Mouse (Mus musculus) heart, adult 2 months (tissue): ENCODE results near the gene Pde8b. TPM values are rescaled to one million over a fixed set of nuclear protein-coding genes. Genes with fewer than 3 reads are reported as not detected.

ENCODE experiments used
- DNase-seq, 2 experiments: peaks; one replicate each; pipeline ENCODE4 v3.0.0; 2021
- H3K27ac ChIP-seq: fragments of 200-600 bp; 2 replicates; pipeline ENCODE4 v1.8.1; 2022
- H3K27me3 ChIP-seq: fragments of 200-500 bp; 2 replicates; pipeline ENCODE4 v1.6.1; 2012; ENCODE audit warnings: mild to moderate bottlenecking, low read length, inconsistent platforms, mixed read lengths; ENCODE audit not compliant: control insufficient read depth, insufficient read depth
- H3K36me3 ChIP-seq: fragments of 200-500 bp; 2 replicates; pipeline ENCODE4 v1.6.1; 2012; ENCODE audit warnings: low read length, inconsistent platforms; ENCODE audit not compliant: control insufficient read depth, insufficient read depth
- H3K4me1 ChIP-seq: fragments of 200-500 bp; 2 replicates; pipeline ENCODE4 v1.6.1; 2011; ENCODE audit warnings: low read length; ENCODE audit not compliant: control insufficient read depth, insufficient read depth
- H3K4me3 ChIP-seq: fragments of 200-600 bp; 2 replicates; pipeline ENCODE4 v1.8.1; 2022
- H3K79me2 ChIP-seq: fragments of 200-500 bp; replicated peaks from 2 replicates; pipeline ENCODE4 v1.6.1; 2012; ENCODE audit warnings: mild to moderate bottlenecking, inconsistent platforms, low read length, moderate library complexity, mixed read lengths; ENCODE audit not compliant: control insufficient read depth, insufficient read depth
- H3K9ac ChIP-seq: fragments of 200-500 bp; 2 replicates; pipeline ENCODE4 v1.6.1; 2012; ENCODE audit warnings: low read depth, mild to moderate bottlenecking, control low read depth, inconsistent platforms, low read length, mixed read lengths
- CTCF ChIP-seq: fragments of 200-600 bp; IDR thresholded peaks from 2 replicates; pipeline ENCODE4 v1.8.1; 2022; ENCODE audit warnings: antibody characterized with exemption, mild to moderate bottlenecking, moderate library complexity
- EP300 ChIP-seq: fragments of 200-500 bp; IDR thresholded peaks from 2 replicates; pipeline ENCODE4 v1.6.1; 2011; ENCODE audit warnings: low read depth, low read length, control low read depth; ENCODE audit not compliant: insufficient read depth
- POLR2A ChIP-seq: fragments of 200-500 bp; IDR thresholded peaks from 2 replicates; pipeline ENCODE4 v1.6.1; 2011; ENCODE audit warnings: mild to moderate bottlenecking, low read depth, low read length, control low read depth; ENCODE audit not compliant: insufficient read depth
- WGBS: fragments of 180-500 bp; shearing (Covaris S2); methylation state at CpG from one replicate; pipeline ENCODE4 v1.1.7; 2018; 5-methylcytosine and 5-hydroxymethylcytosine counted together
- intact Hi-C: fragments of 180-260 bp; cut with DNase I; formaldehyde crosslinking; loops from one replicate; pipeline ENCODE4 v1.15.1; 2025
- polyA plus RNA-seq: library from polyadenylated mRNA; depleted of rRNA; stranded (reverse); fragments of >200 nt; gene quantifications from 2 replicates; pipeline ENCODE4 v1.2.3, GENCODE M21; 2012
- total RNA-seq, 2 experiments: library from RNA; stranded (reverse); gene quantifications; 2 replicates each; pipeline ENCODE4 v1.2.3; 2021

The Pde8b gene
- total and polyA plus RNA-seq, 3 experiments, result 1.7 to 5.0 (median 2.6) TPM

DNA sequence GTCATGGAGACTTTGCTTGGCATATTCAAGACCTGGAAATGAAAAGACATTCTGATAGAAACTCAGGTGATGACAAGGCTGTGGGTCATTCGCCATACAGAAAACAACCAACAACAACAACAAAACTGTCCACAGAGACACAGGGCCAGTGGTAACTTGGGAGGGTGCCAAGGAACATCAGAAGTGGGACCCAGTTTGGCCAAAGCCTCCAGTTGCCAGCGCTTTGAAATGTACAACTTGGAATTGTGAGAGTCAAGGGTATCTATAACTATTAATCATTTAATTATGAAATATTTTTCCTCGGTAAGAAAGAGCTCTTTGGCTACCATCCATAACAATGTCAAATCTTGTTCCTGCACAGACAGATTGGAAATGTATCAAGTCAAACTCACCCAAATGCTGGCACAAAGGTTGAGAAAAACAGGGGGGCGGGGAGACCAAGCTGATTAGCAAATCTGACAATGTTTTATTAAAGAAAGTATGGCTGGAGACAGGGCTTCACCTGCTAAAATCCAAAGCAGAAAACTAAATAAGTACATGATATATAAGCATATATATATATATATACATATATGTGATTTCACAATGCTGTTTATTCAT is 28.4 kb upstream of the Pde8b start:
- 79% methylated on average over 4 of the region's 4 CpGs for WGBS
- no peaks in the 10 kb centered on the region for H3K27me3 ChIP-seq
- no peaks in the 10 kb centered on the region for H3K79me2 ChIP-seq
- no peak overlapping the region for H3K27ac ChIP-seq
- intact Hi-C loops, result no loop called here
- no peak for DNase-seq
- no peaks in the 10 kb centered on the region for H3K4me1 ChIP-seq
- H3K4me3 ChIP-seq, result no peak overlapping the region
- no peak overlapping the region for H3K9ac ChIP-seq
- no peak for TF ChIP-seq EP300
- no peak for TF ChIP-seq CTCF
- TF ChIP-seq POLR2A, result no peak
- no peaks in the 10 kb centered on the region for H3K36me3 ChIP-seq

DNA sequence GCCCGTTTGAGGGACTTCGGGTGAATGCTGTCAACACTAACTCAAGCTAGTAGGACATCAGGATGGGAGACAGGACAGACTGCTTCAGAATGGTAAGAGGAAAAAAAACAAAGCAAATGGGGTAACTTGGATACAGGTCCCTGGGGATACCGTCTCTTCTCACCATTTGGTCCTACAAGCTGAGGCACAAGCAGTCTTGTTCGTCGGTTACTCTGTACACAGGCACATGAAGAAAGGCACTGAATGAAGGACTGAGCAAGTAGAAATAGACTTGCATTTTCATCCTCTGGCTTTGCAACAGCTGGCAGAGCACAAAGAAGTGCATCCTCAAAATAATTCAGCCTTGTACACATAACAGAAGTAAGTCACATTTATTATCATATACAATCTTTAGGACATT is 14.6 kb upstream of the Pde8b start:
- no peak overlapping the region for H3K9ac ChIP-seq
- DNase-seq, result no peak
- H3K79me2 ChIP-seq, result no peaks in the 10 kb centered on the region
- TF ChIP-seq CTCF (no peak), POLR2A (no peak), EP300 (no peak)
- no peak overlapping the region for H3K27ac ChIP-seq
- H3K36me3 ChIP-seq, result no peaks in the 10 kb centered on the region
- no peak overlapping the region for H3K4me3 ChIP-seq
- 72% methylated on average over 5 of the region's 5 CpGs for WGBS
- intact Hi-C loops, result no loop called here
- no peaks in the 10 kb centered on the region for H3K4me1 ChIP-seq
- no peaks in the 10 kb centered on the region for H3K27me3 ChIP-seq

DNA sequence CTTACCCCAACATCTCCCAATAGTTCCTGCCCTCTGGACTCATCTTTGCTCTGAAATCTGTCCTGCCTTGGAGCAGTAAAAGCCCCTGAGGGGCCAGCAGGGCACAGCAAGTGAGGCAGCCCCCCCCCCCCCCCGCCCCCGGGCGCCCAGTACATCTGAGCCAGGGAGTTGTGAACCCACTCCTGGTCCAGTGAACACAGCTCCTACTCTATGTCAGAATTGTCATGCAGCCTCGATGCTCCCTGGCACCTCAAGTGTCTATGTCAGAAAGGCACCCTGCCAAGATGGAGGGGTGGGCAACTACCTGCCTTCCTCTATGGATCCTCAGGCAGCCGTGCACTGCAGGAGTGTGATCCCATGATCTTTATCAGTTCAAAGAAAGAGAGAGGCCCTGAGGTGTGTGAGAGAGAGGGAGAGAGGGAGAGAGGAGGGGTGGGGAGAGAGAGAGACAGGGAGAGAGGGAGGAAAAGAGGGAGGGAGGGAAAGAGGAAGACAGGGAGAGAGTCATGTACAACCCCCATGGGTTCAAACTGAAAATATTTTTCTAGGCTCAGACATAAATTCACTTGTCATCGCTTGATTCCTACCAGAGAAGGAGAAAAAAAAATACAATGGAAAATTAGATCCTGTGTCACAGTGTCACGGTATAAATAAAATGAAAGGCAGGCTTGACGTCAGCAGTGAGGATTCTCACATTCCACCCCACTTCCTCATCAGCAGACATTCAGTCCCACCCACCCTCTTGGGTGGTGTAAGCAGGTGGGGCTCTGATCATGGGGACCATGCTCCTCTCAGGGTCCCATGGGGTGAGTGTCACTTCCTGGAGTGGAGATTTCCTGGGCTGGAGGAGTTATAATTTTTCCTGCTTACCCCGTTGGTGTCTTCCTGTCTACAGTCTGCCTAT is 11.0 kb upstream of the Pde8b start:
- Histone ChIP-seq H3K27me3 (no peaks in the 10 kb centered on the region), H3K79me2 (no peaks in the 10 kb centered on the region), H3K36me3 (no peaks in the 10 kb centered on the region), H3K9ac (no peak overlapping the region), H3K4me1 (no peaks in the 10 kb centered on the region), H3K27ac (no peak overlapping the region; the same call in 1 of the 2 replicates), H3K4me3 (no peak overlapping the region)
- WGBS, result 53% methylated on average over 9 of the region's 9 CpGs
- DNase-seq, result peak in 1 of 2 experiments; percentile 26
- intact Hi-C loops, result no loop called here
- TF ChIP-seq POLR2A (no peak), EP300 (no peak), CTCF (no peak)

DNA sequence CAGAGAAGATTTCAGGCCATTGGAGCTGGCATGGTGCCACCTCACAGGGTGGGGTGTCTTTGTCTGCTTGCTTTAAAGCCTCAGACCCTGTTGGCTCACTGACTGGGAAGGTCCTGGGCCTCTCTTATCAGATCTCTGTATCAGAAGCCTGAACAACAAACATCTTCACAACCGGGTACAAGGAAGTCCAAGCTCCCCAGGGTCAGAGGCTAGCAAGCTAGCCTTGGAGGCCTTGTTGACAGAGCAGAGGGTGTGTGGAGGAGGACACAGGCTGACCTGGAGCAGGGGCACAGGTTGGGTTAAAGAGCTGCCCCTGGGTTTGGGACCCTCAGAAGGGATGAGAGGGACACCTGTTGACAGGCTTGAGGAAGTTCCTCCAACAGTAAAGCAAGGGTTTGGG is 10.3 kb upstream of the Pde8b start:
- no peak overlapping the region for H3K27ac ChIP-seq
- no peak overlapping the region for H3K9ac ChIP-seq
- no peaks in the 10 kb centered on the region for H3K79me2 ChIP-seq
- H3K27me3 ChIP-seq, result no peaks in the 10 kb centered on the region
- no peaks in the 10 kb centered on the region for H3K4me1 ChIP-seq
- H3K4me3 ChIP-seq, result no peak overlapping the region
- WGBS, result 30% methylated on average over 1 of the region's 1 CpGs
- intact Hi-C loops, result no loop called here
- no peak for DNase-seq
- H3K36me3 ChIP-seq, result no peaks in the 10 kb centered on the region
- TF ChIP-seq CTCF (no peak), POLR2A (no peak), EP300 (no peak)

DNA sequence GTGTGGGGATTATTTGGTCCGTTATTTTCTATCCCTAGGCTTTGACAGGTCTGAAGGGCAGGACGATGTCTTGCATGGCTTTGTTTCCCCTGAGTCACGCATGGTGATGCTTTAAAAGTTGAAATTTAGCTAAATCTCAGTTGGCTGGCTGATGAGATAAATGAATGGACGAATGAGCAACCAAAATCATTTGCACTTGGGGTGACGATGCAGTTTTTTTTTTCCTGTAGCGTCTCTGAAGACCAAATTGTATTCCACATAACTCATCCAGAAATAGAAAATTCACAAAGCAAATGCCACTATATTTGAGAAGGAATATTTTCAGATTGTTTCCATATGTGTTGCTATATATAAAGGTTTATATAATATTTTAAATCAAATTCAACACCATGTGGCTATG is 6.9 kb upstream of the Pde8b start:
- TF ChIP-seq EP300 (no peak), CTCF (no peak), POLR2A (no peak)
- H3K79me2 ChIP-seq, result no peaks in the 10 kb centered on the region
- no peaks in the 10 kb centered on the region for H3K36me3 ChIP-seq
- H3K27me3 ChIP-seq, result no peaks in the 10 kb centered on the region
- no peaks in the 10 kb centered on the region for H3K4me1 ChIP-seq
- whole genome bisulfite sequencing, result 79% methylated on average over 6 of the region's 6 CpGs
- no peak overlapping the region for H3K4me3 ChIP-seq
- H3K27ac ChIP-seq, result no peak overlapping the region
- intact Hi-C loops, result no loop called here
- no peak for DNase-seq
- no peak overlapping the region for H3K9ac ChIP-seq

DNA sequence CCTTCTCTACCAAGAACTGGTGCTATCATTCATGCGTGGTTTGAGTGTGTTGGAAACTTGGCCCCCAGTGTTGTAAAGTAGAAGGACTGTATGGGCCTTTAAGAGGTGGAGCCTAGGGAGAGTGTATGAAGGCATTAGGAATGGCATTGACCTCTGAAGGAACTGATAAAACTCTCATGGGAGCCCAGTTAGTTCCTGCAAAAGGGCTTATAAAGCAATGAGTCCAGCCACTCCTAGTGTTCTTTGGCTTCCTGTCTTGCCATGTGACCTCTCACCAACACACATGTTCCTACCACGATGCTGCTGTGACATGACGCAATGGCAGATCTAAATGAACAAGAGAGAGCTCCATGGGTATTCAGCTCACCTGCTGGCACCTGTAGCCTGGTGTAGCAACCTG is 4.9 kb upstream of the Pde8b start:
- H3K36me3 ChIP-seq, result no peaks in the 10 kb centered on the region
- H3K4me1 ChIP-seq, result no peaks in the 10 kb centered on the region
- no peak overlapping the region for H3K4me3 ChIP-seq
- H3K27ac ChIP-seq, result no peak overlapping the region
- intact Hi-C loops, result no loop called here
- no peaks in the 10 kb centered on the region for H3K79me2 ChIP-seq
- peaks cover under 1% of the 10 kb centered on the region for H3K27me3 ChIP-seq
- 55% methylated on average over 3 of the region's 3 CpGs for WGBS
- H3K9ac ChIP-seq, result no peak overlapping the region
- no peak for DNase-seq
- TF ChIP-seq POLR2A, result no peak
- no peak for TF ChIP-seq CTCF
- no peak for TF ChIP-seq EP300
